Mouse (Mus musculus) ovary, postnatal 10 days (tissue): ENCODE data around the gene Gbp8.
"Not testable (repeated sequence)": the region's sequence is repeated elsewhere in the genome, so short reads cannot be mapped to it uniquely, and the experiment has no call there.

Source experiments
- DNase-seq: peaks from one replicate; pipeline ENCODE4 v3.0.0; 2022; ENCODE audit warnings: low spot score

Gene Gbp8

DNA sequence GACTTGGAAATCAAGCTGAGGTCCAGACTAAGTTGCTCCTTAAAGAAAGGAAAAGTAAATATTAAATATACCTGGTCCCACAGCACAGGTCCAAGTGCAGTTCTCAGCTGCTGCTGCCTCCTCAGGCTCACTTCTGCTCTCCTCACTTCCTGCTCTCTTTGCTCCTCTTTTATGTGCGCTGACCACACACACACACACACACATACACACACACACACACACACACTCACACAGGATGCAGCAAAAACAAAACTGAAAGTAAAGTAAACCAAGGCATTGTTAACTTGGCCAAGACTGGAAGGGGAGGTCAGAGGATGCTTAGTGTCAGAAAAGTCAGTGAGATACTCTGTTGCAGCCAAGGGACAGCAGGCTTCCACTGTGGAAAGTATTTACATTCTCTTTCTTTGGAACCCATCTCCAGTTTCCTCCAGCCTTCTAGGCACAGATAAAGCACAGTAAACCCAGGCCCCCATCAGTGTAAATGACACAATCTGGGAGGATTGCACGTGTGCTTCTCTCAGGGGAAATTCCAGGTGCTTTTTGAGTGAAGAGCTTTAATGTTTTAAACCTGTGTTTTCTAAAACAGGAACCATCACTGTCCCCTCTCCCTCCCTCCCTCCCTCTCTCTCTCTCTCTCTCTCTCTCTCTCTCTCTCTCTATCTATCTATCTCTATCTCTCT is at the start of gene Gbp8, which contains the start of the genes Gbp9 and Gbp4:
Gene Gbp8 (minus strand): TSS at position 132 of the 680 bp plus-strand sequence.
Gene Gbp9 (minus strand): TSS at position 131 of the 680 bp plus-strand sequence.
Gene Gbp4 (minus strand): TSS at position 178 of the 680 bp plus-strand sequence.
- DNase-seq, result not testable (repeated sequence)

DNA sequence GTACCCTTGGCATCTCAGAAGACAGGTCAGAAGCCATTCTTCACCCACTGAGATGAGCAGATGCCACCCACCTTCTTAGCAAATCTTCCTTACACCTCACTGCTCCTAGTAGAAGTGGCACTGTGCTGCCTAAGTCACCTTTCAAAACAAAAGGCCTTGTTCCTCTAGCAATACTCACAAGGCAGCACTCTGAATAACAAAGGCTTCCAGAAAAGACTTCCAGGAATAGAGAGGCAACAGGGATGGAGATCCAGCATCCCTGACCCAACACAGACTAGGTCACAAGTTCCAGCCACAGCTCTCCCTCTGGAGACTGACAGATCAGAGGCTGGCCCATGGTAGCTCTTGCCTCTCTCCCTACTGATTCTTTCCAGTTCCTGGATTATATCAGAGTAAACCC is 42.1 kb upstream of the Gbp8 start:
- DNase-seq, result no peak

DNA sequence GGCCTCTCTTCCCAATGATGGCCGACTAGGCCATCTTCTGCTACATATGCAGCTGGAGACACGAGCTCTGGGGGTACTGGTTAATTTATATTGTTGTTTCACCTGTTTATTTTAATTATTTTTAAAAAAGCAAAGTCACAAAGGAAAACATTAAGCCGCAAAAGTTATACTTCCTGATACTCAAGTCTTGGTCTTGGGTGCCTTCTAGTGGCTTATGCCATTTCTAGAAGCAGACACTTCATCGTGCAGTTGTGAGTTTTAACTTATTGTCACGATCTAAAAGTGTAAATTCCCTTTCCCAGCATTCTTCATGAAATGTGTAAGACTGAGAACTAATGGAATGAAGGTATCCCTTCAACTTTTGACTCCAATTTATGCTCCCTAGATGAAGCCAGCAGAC is 17.2 kb upstream of the Gbp8 start:
- no peak for DNase-seq

DNA sequence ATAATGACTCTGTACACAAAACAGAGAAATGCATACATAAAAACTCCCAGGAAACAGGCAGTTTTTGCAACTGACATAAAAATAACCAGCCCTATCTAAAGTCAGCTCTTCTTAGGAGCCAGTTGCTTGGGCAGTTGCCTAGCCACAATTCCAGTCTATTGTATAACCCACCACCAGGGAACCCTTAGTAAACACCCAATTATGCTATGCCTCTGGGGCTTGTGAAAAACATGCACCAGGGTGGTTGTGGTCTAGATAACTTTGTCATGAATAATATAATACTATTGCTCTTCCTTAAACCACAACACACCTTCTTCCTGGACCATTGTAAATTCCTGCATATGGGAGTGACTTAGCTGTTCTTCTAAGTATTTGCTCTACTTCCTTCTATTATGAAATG is 14.7 kb upstream of the Gbp8 start:
- DNase-seq, result no peak

DNA sequence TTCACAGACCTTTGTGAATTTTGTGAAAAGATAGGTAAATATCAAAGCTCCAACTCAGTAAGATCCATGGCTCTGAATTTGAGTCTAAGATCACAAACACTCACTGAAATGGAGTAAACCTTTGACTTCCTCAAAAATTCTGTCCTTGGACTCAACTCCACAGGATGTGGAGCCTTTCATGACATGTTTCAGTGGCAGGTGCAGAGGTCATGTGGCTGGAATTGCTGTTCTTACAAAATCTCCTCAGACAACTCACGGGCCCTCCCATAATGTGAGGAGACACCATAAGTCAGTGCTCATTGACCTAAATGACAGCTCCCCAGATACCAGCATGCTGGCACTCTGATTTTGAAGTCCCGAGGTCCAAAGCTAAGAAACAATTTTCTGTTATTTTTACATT is 8.7 kb upstream of the Gbp8 start:
- DNase-seq, result not testable (repeated sequence)

DNA sequence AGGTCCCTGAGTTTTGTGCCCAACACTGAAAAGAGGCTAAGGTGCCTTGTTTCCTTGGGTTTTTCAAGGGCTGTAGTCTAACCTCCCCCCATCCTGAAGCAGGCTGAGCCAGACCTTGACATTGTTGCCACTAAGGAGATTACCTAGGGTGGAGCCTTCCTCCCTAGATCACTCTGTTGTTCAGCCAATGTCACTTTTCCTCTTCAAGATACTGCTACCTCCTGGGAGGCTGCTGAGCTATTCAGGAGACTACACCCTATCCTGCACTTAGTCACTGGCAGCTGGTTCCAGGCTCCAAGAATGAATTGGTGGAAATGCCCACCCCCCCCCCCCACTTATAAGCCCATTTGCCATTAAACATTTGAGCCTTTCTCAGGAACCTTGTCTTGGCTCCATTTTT is 7.1 kb upstream of the Gbp8 start:
- no peak for DNase-seq

DNA sequence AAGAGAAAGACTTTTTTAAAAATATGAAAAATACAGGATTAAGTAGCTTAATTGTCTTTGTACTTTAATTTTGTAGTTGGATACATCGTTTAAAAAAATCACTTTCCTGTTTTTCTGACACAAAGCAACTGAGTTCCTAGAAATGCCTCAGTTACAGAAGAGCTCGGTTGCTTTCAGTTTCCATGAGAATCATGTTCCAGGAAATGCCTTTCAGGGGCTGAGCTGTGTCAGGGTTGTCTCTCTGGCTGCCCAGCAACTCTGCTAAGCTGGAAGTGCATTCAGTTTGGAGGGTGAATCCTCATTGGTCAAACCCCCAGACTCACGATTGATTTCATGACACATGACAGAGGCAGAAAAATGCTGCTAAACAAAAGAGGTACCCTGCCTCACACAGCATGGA is 6.4 kb upstream of the Gbp8 start:
- DNase-seq, result not testable (repeated sequence)

DNA sequence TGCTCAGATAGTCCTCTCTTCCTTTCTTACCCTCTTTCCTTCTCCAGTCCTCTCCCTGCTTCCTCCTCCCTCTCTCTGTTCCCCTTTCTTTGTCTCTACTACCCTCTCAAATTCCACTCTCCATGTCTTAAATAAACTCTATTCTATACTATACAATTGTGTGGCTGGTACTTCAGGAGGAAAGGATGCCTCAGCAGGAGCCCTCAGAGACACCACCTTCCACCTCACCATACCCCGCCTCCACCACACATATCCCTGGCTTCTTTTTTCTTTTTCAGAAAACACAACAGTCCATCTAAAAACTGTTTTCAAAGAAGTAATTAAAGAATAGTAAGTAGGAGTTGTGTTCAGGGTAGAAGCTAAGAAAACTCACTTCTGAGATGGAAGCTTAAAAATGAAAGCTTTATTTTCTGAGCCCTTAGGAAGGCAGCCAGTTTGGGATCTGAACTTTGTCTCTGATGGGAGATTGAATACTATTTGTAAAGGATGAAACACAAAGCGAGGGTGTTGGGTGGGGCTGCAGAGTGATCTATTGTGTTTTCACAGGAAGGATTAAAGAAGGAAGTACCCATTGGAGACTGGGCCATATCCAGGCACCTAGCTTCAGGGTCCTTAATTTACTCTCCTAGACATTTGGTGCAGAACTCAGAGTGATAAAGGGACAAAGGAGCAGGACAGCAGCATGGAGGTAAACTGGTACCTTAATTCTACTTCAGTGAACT is 910 bp upstream of the Gbp8 start:
- DNase-seq, result not testable (repeated sequence)

DNA sequence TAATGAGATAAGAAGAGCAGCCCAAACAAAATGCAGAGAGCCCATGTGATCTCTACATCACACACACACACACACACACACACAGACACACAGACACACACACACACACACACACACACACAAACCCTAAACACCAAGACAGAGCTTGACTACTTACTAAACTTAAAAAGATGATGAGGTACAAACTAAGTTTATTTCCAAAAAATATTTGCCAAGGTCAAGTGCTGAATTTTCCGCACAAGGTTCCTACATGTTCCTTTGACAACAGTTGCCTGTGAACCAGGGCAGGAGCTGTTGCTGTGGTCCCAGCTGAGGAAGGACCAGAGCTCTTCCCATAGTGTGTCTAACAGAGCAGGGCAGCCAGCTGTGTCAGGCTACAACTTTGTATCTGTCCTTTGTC is 434 bp downstream of the Gbp8 start:
- DNase-seq, result no peak

DNA sequence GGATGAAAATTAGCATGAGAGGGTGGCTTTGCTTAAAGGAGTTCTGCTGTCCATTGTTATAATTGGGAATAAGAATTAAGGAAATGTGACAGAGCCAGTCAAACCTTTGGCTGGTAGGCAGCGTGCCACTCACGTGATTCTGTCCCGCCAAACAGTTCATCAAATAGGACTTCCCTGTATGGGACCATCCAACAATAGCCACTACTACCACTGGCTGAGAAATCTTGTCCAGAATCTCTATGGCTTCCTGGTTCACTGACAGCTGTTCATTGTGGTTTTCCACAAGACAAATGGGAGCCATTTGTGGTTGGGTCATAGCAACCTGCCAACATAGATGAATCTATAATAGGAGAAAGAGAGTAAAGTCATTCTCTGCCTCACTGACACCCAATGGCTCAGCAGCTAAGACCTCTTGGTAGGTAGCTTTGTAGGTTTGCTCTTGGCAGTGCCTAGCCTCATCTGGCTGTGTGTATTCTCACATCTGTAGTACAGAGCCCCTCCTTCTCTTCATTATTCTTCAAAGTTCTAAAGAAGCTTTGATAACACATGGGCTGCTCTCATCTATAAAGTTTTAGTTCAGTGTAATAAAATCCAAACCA is 2.5 kb downstream of the Gbp8 start:
- not testable (repeated sequence) for DNase-seq

DNA sequence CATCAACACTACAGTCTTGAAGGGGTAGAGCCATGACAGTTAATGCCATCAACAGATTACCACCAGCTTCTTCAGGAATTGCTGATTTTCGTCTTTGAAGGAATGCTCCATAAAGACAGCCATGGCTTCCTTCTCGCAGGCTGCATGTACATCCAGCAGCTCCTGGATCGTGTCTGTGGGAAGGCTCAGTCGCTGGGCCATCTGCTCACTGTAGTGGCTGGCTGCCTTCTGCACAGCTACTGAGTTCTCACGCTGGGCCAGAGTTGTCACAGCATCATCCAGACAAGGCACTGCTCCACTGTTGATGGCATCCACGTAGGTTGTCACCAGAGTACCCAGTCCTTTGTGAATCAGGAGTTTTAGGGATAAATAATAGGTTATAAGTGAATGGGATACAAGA is 17.6 kb downstream of the Gbp8 start:
- DNase-seq, result not testable (repeated sequence)

DNA sequence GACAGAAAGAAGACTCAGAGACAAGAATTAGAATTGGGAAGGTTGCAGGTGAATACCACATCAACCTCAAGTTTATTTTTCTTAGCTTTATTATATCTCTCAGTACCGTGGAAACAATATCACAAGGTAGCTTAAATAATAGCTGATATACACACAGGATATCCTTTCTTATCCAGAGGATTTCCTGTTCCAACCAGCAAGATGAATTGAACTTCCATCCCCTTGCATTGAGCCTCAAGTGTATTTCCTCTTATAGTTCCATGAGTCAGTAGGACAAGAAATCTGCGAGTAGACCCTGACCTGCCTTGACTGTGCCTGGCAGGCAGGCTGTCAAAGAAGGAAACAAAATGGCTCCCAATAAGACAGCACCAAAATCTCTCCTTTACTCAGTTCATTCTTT is 23.6 kb downstream of the Gbp8 start:
- DNase-seq, result no peak

DNA sequence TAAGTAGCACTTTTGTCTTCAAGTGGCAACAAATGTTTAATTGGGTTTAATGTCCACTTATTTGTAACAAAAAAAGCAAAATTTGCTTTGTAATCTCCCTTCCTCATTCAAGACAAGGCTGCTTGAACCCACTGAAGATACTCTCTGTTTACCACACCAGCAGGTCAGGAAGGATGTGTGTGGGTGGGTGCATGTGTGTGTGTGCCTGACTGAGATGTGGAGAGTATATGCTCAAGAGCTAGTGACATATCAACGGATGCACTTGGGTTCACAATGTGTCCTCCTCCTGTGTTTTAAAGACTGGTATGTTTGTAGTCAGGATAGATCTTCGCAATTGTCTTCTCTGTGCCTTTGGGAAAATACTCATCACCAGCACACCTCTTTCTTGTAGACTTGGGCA is 24.6 kb downstream of the Gbp8 start:
- DNase-seq, result no peak

DNA sequence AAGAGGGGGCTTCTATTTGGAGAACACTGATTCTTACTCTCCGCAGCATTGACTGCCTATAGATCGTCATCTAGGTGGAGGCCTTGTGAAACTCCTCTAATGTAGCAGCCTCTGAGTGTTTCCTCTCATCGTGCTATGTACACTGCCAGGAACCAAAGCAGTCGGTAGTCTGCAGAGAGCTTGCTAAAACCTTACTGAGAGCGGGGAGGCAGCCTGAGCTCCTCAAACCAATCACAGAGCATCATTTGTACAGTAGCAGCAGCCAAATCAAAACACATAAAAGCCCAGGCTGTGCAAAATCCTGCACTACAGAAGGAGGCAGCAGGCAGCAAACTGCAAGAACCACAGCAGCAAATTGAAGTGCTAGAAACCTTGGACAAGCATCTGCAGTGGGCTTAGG is 25.7 kb downstream of the Gbp8 start:
- no peak for DNase-seq

DNA sequence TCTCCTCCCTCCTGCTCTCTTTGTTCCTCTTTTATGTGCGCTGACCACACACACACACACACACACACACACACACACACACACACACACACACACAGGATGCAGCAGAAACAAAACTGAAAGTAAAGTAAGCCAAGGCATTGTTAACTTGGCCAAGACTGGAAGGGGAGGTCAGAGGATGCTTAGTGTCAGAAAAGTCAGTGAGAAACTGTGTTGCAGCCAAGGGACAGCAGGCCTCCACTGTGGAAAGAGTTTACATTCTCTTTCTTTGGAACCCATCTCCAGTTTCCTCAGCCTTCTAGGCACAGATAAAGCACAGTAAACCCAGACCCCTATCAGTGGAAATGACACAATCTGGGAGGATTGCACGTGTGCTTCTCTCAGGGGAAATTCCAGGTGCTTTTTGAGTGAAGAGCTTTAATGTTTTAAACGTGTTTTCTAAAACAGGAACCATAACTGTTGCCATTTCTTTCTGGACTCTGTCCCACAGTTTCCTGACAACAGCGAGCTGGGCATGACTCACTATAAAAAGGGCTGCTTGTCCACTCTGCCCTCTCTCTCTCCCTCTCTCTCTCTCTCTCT is 29.0 kb downstream of the Gbp8 start:
- DNase-seq, result peak; percentile 12

DNA sequence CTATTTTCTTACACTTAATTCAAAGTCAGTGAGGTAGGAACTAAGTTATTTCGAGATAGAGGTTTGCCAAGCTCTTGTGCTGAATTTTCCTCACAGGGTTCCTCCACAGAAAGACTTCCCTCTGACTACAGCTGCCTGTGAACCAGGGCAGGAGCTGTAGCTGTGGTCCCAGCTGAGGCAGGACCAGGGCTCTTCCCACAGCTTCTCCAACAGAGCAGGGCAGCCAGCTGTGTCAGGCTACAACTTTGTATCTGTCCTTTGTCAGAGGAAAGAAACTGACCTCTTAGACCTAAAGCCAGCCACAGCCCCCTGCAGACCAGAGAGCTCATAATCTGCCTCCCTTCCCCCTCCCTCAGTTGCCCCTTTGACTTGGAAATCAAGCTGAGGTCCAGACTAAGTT is 29.6 kb downstream of the Gbp8 start:
- peak; percentile 1 for DNase-seq

DNA sequence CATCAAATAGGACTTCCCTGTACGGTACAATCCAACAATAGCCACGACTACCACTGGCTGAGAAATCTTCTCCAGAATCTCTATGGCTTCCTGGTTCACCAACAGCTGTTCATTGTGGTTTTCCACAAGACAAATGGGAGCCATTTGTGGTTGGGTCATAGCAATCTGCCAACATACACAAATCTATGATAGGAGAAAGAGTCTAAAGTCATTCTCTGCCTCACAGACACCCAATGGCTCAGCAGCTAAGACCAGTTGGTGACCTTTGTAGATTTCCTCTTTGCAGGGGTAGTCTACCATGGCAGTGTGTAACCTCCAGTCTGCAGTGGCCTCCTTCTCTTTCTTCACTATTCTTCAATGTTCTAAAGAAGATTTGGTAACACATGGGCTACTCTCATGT is 33.7 kb downstream of the Gbp8 start:
- DNase-seq, result not testable (repeated sequence)

DNA sequence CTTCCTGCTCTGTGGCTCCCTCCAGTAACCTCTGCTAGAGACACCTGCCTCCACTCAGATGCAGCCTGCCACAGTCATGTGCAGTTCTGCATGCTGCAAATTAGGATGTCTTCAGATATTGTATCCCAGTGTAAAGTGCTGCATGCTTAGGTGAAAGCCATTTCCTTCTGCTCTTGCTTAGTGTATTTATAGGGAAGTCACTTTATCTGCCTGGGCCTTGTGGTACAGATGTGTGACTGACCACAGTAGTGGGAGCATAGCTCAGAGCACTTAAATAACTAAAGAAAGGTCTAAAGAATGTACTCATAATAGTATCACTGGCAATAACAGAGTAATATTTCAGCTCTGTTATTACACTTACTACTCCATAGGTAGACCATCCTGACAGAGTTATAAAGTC is 57.4 kb downstream of the Gbp8 start:
- DNase-seq, result no peak

DNA sequence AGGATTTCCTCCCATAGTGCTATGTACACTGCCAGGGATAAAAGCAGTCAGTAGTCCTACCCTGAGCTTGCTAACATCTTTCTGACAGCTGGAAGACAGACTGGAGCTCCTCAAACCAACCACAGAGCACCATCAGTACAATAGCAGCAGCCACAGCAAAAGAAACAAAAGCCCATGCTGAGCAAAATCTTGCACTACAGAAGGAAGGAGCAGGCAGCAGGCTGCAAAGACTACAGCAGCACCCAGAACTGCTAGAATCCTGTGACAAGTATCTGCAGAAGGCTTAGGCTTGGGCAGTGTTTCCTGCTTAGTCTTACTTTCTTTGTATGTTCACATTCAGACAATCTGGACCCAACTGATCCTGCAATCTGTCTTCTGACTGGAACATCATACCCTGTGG is 71.0 kb downstream of the Gbp8 start:
- not testable (repeated sequence) for DNase-seq

DNA sequence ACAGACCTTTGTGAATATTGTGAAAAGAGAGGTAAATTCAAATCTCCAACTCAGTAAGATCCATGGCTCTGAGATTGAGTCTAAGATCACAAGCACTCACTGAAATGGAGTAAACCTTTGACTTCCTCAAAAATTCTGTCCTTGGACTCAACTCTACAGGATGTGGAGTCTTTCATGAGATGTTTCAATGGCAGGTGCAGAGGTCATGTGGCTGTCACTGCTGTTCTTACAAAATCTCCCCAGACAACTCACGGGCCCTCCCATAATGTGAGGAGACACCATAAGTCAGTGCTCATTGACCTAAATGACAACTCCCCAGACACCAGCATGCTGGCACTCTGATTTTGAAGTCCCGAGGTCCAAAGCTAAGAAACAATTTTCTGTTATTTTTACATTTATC is 74.9 kb downstream of the Gbp8 start:
- DNase-seq, result not testable (repeated sequence)

DNA sequence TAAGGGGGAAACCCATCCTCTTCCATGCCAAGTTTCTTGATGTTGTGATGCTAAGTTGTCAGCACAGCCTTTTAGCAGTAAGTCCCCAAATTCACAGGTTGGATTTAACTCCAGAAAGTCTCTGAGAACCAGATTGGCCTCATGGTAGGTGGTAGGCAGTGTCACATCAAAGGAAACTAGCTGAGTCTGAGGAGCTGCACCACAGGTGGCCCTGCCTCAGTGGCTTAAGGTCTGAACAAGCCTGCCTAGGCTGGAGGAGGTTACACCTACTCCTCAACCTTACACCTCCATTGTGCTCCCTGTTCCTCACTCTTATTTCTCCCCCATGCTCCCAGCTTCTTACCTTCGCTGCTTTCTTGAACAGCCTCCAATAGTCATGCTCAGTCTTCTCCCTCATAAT is 76.0 kb downstream of the Gbp8 start:
- DNase-seq, result no peak

DNA sequence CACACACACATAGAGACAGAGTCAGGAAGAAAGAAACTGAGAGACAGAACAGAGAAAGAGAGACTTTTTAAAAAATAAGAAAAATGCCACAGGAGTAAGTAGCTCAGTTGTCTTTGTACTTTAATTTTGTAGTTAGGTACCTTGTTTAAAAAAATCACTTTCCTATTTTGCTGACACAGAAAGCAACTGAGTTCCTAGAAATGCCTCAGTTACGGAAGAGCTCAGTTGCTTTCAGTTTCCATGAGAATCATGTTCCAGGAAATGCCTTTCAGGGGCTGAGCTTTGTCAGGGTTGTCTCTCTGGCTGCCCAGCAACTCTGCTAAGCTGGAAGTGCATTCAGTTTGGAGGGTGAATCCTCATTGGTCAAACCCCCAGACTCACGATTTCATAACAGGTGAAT is 76.9 kb downstream of the Gbp8 start:
- not testable (repeated sequence) for DNase-seq

DNA sequence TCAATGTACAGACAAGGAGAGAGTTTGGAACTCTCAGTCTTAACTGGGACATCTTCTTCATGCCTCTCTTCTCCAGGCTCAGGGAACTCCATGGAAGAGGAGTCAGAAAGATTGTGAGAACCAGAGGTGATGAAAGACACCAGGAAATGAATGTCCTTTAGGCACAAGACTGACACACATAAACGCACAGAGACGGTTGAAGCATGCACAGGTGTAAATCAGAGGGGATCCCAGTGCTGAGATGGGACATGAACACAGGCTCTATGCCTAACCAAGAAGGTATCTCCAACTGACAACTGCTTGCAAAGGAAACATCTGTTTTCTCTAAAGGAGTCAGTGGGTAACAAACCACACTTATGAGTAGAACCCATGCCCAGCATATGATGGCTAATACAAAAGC is 79.1 kb downstream of the Gbp8 start:
- no peak for DNase-seq
